Mouse (Mus musculus): ENCODE measurements around the gene Cyp26a1.

DNA sequence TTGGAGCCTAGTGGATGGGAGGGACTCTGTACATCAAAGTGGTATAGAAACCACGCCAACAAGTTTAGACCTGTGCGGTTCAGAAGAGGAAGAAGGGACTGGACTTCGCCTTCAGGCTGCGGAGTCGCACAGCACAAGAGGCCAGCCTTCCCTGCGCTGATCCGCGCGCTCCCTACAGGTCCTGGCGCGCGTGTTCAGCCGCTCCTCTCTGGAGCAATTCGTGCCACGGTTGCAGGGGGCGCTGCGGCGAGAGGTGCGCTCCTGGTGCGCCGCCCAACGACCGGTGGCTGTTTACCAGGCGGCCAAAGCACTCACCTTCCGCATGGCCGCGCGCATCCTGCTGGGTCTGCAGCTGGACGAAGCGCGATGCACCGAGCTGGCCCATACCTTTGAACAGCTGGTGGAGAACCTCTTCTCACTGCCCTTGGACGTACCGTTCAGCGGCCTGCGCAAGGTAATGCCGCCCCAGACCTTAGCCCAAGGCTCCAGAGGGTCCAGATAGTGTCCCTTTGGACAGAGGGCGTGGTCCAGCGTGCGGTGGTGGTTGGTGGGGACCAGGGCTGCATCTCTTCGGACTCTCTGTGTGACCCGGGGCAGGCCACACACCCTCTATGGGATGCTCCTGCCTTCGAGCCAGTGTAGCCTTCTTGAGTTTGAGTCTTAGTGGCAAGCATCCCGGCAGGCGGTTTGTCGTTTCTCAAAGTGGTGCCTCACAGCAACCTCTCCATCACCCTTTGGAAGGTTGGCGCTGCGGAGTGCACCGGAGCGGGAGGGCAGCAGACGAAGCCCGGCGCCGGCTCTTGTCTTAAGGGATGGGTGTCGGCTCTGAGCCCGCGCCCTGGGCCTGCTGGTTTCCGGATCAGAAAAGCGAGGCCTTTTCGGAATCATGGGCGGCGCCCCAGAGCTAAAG is 10.4 kb upstream of the Cyp26a1 start:
- TF ChIP-seq POLR2A (IDR thresholded peaks at IDR 0.05; ENCODE audit: insufficient read depth, low read length) (no peak), CTCF (IDR thresholded peaks at IDR 0.05; ENCODE audit: low read depth, low read length) (peak; percentile 75), EP300 (IDR thresholded peaks at IDR 0.05; ENCODE audit: insufficient read depth, low read depth, low read length) (no peak)
